Mouse (Mus musculus) ES-CJ7 (cell line): ENCODE data around the gene Uqcr10.

ENCODE experiments used
- DNase-seq: peaks from one replicate; pipeline ENCODE4 v3.0.0; 2011; ENCODE audit warnings: low read depth, low spot score

Uqcr10 gene

GRCm38 (mm10) chr11:4704072-4704964, at the start of gene Uqcr10, which contains the start of gene Zmat5:
Uqcr10 (minus strand) TSS chr11:4704342.
Zmat5 (plus strand) TSS chr11:4704678.
- peak; percentile 99 for DNase-seq

GRCm38 (mm10) chr11:4752836-4753235, 48.7 kb upstream of the Uqcr10 start:
- no peak for DNase-seq

GRCm38 (mm10) chr11:4750263-4750662, 46.1 kb upstream of the Uqcr10 start:
- DNase-seq = peak; percentile 77

- DNase-seq = no peak
Observed at GRCm38 (mm10) chr11:4747285-4747684, 43.1 kb upstream of the Uqcr10 start.

- no peak for DNase-seq
Observed at GRCm38 (mm10) chr11:4746733-4747132, 42.6 kb upstream of the Uqcr10 start, which contains the start of gene Cabp7. Cabp7 (minus strand) TSS chr11:4746778.

- peak; percentile 48 for DNase-seq
Observed at GRCm38 (mm10) chr11:4745969-4746368, 41.8 kb upstream of the Uqcr10 start.

- no peak for DNase-seq
Observed at GRCm38 (mm10) chr11:4744691-4745090, 40.5 kb upstream of the Uqcr10 start.

- no peak for DNase-seq
Observed at GRCm38 (mm10) chr11:4740785-4741184, 36.6 kb upstream of the Uqcr10 start.

GRCm38 (mm10) chr11:4738719-4739118, 34.6 kb upstream of the Uqcr10 start:
- no peak for DNase-seq

- no peak for DNase-seq
Observed at GRCm38 (mm10) chr11:4737682-4738081, 33.5 kb upstream of the Uqcr10 start.

- DNase-seq = no peak
Observed at GRCm38 (mm10) chr11:4736355-4736754, 32.2 kb upstream of the Uqcr10 start.

- DNase-seq = peak; percentile 63
Observed at GRCm38 (mm10) chr11:4734179-4734578, 30.0 kb upstream of the Uqcr10 start.

GRCm38 (mm10) chr11:4731781-4732180, 27.6 kb upstream of the Uqcr10 start:
- no peak for DNase-seq

GRCm38 (mm10) chr11:4730913-4731312, 26.8 kb upstream of the Uqcr10 start:
- DNase-seq = no peak

GRCm38 (mm10) chr11:4730096-4730495, 26.0 kb upstream of the Uqcr10 start:
- no peak for DNase-seq

- no peak for DNase-seq
Observed at GRCm38 (mm10) chr11:4729603-4730002, 25.5 kb upstream of the Uqcr10 start.

- DNase-seq = no peak
Observed at GRCm38 (mm10) chr11:4721728-4722127, 17.6 kb upstream of the Uqcr10 start.

GRCm38 (mm10) chr11:4720900-4721580, 16.9 kb upstream of the Uqcr10 start:
- no peak for DNase-seq

GRCm38 (mm10) chr11:4720393-4720792, 16.3 kb upstream of the Uqcr10 start:
- DNase-seq = no peak

- no peak for DNase-seq
Observed at GRCm38 (mm10) chr11:4719961-4720360, 15.8 kb upstream of the Uqcr10 start.

- no peak for DNase-seq
Observed at GRCm38 (mm10) chr11:4718548-4718947, 14.4 kb upstream of the Uqcr10 start.

- DNase-seq = no peak
Observed at GRCm38 (mm10) chr11:4716530-4717236, 12.5 kb upstream of the Uqcr10 start.
